Mouse (Mus musculus) thymus, postnatal 14 days (tissue): Measurements from ENCODE around the gene Ptprm.

Source experiments
- DNase-seq: peaks from one replicate; pipeline ENCODE4 v3.0.0; 2021

Ptprm gene

DNA sequence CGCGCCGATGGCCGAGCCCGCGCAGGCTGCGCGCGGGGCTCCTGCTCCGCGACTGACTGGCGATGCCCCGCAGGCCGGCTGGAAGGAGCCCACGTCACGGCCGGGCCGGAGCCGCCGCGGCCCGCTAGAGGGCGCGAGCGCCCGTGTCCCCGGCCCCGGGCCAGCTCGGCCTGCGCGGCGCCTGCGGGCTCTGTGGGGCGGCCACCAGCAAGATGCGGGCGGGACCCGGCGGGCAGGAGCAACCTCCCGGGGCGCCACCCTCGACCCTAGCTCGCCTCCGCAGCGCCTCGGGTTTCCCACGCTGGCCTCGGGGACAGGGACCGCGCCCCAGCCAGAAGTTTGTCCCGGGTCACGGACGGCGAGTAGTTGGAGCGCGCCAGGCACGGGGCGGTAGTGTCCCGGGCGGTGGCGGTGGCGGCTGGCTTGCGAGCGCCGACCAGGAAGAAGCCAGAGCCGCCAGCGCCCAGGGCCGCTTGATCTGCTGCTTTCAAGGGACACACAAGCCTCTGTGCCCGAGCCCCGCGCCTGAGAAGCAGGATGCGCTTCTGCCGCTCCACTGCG is at the start of gene Ptprm:
Gene Ptprm, minus strand, starts transcription at position 7 of the 561 bp plus-strand sequence.
- peak; percentile 46 for DNase-seq

DNA sequence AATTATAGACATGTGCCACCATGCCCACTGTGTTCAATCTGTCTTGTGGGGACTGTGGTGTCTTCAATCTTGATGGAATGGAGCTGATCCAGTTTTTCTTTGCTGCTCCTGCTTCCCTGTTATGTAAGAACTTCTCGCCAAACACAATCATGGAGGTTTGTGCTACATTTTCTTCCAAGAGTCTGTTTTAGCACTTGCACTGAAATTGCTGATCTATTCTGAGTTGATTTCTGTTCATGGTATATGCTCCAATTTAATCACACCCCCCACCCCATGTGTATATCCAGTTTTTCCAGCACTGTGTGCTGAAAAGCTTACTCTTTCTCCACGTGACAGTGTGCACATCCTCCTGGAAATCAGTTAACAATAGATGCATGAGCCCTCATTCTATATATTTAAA is 41.9 kb upstream of the Ptprm start:
- no peak for DNase-seq

DNA sequence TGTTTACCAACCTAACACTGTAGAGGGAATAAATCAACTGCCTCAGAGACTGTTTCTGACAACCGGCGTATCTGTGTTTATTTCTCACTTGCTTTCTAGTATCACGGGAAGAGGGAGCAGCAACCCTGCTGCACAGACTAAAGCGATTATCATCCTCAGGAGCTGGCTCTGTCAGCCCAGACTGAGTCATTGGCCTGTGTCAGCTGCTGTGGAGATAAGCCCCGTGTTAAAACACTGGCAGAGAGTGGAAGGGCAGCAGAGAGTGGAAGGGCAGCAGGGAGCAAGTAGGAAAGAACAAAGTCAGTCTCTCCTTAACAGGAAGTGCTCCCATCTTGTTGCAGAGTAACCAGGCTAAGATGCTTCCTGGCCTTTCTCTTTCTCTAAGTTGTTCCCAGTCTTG is 36.6 kb upstream of the Ptprm start:
- DNase-seq = no peak

DNA sequence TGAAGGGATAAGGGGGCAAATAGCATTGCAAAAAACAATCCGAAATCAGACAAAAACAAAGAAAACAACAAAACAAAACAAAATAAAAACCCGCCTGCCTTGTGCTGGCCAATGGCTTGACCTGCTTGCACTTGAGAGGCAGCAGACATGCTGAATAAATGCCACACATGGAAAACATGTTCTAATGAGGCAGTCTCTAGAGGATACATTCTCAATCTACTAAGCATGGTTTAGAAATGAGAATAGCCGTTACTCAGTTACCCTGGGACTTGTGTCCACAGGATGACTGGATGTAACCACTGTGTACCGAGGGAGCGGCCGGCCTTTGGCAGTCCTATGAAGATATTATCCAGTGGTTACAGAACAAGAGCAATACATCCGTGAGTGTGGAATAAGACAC is 33.9 kb upstream of the Ptprm start:
- no peak for DNase-seq

DNA sequence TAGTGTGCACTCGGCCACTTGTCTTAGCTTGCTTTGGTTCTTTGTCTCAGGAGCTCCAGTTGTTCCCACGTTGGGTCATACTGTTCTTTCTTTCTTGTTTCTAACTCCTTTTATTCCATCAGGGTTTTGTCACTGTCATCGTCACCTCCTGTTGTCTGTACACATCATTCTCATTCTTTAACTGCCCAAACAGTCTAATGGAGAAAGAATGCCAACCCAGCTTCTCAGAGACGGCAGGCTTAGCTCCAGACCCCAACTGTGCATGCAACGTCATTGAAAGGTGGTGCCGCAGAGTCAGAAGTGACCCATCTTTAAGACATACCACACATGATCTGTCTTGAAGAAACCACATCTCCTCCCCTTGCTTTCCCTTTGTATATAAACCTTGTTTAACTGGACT is 31.0 kb upstream of the Ptprm start:
- no peak for DNase-seq

DNA sequence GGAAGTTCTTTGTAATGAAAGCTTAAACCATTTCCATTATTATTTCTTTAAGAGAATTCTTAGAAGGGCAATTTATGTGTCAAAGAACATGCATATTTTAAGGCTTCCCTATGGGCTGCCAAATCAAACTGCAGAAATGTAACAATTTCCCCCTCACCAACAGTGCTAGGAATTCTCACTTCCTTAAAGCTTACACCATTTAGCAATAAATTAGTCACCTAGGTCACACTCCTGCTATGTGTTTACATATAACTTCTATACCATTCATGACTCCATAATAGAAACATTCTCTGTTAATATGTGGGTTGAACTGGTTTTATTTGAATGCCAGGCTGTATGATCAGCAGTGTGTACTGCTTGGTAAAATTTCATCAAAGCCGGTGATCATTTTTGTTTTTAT is 29.4 kb upstream of the Ptprm start:
- DNase-seq = no peak

DNA sequence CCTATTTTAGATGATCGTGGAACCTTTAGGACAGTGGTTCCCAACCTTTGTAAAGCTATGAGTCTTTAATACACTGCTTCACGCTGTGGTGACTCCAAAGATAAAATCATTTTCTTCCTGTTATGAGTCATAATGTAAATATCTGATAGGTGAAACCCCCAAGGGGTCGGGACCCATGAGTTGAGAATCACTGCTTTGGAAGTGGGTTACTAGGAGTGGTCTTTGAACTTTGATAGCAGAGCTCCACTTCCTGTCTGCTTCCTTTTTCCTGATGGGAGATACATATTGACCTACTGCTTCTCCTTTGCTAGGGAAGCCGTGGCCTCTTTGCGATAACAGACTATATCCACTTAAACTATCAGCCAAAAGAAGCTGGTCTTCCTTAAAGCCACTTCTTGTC is 27.4 kb upstream of the Ptprm start:
- no peak for DNase-seq

DNA sequence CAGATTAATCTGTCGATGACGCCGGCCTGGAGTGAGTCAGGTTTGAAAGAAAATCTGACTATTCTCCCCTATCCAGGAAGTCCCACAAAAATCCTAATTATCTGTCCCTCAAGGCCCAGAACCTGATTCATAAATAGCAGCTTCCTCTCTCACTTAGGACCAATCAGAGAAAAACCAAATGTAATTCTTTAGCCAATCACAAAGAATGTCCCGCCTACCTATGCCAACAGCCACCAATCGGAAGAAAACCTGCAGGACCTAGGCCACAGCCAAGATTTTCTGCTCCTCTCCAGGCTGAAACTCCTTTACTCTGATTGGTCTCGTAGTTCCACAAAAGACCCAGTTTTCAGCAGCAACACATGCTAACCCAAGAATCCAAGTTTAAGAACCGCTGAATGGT is 13.6 kb upstream of the Ptprm start:
- no peak for DNase-seq

DNA sequence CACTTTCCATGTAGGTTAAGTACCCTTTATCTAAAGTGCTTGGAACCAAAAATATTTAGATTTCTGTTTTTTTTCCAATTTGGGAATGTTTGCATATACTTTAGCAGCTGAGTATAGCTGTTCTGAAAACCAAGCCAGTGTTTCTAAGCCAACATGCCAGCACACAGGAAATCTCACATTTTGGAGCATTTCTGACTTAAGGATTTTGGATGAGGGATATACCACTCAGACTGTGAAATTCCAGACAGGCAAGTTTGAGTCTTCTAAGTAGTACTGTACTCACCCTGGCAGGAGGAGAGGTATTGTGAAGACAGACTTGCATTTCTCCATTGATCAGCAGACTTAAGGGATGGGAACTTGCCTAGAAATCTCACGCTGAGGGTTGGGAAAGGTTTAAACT is 10.2 kb upstream of the Ptprm start:
- no peak for DNase-seq

DNA sequence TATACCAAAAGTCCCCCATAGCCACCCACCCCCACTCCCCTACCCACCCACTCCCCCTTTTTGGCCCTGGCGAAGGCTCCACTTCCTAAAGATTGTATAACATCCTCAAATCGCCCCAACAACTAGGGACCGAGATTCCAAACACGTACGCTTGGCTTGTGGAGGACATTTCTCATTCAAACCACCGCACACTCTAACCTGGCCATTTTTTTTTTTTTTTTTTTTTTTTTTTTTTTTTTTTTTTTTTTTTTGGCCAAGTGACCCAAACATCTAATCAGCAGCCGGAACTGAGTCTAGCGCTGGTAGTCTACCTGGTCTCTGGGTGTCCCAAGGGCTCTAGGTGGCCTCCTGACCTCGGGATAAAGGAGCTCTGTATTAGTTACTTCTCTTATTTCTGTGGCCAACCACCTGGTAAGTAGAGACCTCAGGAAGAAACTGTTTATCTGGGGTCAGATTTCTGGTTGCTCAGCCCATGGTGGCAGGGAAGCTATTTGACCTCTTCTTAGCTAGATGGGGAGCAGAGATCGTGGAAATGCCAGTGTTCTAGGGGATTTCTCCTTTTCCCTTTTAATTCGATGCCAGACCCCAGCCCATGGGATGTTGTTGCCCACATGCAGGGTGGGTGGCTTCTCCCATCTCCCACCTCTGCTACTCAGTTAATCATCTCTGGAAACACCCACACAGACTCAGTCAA is 9.3 kb upstream of the Ptprm start:
- no peak for DNase-seq

DNA sequence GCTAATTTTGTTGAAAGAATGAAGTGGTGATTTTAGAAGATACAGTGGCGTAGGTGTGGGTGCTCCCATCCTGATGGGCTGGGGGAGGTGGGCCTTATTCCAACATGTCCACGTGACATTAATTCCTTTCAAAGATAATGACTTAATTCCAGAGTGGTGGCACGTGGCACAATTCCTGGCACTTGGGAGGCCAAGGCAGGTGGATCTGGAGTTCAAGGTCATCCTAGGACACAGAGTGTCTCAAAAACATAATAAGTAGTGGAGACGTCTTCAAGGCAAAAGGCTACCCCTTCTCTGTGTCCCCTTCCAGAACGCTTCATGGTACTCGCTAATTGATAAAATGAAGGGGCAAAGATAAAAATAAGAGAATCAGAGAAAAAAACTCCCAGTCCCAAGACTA is 7.9 kb upstream of the Ptprm start:
- no peak for DNase-seq

DNA sequence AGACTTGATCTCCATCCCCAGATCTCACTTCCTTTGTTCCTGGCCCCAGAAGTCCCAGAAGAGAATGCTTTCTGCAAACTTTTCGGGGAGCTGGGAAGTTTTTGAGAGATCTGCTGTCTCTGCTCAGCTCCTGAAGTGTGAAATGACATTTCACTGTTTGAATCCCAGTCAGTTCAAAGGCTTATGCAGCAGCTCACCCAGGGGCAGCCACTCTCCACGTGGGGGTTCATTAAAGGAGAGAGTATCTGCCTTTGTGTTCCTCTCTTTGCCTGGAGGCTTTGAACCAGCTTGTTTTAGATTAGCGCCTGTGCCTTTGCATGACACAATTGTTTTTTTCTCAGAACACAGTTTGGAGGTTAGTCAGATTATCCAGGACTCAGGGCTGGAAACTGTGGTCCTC is 6.3 kb upstream of the Ptprm start:
- no peak for DNase-seq

DNA sequence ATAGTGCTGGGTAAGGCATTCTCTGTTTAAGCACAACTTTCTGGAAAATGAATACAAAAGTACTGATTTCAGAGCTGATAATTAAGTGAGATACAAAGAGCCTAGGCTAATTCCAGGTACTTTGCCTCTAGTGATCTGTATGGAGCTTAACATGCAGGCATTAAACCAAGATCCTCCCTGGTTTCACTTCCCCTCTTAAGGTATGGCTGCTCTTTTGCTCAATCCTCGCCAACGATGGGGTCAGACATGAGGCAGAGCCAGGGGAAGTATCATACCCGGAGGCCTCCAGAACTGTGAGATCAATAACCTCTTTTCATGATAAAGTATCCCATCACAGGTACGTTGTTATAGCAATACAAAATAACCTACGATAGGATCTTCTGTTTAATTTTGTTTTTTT is 5.3 kb upstream of the Ptprm start:
- no peak for DNase-seq

DNA sequence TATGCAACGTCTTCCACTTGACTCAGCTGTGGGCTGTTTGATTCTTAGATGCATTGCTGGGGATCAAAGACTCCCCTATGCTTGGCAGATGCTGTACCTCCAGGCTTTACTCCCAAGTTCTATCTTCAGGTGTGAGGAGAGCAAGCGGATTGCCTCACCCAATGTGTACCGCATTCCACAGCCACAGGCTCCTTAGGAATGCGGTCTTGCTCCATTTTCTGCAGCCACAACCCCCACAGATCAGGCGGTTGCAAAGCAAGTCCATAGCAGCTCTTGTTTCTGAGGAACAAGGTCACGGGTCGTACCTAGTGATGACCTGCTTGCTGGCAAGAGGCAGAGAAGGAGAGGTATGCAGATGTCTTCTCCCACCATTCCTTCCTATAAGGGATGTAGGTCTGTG is 4.3 kb upstream of the Ptprm start:
- no peak for DNase-seq

DNA sequence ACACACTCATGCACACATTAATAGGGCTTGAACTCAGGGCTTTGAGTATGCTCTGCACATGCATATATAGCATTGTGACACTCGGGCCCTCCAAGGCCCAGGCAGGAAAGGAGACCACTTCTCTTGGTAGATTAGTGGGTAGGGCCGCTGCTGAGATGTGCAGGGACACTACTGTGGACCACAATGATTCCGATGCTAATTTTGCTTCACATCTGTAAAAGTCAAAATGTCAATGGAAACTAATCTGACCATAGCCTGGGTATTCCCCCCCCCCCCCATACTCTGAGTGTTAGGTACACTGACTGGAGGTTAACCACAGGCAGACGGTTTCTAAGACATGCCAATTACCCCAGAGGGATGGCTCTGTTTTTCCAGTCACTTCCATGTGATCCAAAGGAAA is 2.9 kb upstream of the Ptprm start:
- no peak for DNase-seq

DNA sequence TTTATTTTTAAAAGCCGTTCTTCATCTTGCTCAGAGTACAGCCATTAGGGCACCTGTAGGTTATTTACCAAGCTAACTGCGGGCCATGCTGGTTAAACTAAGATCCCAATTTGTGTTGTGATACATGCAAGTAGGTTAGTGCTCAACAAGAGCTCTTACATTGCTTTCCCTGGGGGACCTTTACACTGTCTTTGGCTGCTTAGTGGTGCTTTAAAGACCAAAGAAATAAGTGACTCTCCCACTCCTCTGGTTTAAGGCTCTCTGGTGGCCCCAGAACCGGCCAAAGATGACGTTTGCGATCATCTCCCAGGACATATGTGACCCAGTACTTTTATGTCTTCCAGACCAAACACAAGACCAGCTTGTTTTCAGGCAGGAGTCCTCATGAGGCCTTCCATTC is 994 bp upstream of the Ptprm start:
- DNase-seq = no peak

DNA sequence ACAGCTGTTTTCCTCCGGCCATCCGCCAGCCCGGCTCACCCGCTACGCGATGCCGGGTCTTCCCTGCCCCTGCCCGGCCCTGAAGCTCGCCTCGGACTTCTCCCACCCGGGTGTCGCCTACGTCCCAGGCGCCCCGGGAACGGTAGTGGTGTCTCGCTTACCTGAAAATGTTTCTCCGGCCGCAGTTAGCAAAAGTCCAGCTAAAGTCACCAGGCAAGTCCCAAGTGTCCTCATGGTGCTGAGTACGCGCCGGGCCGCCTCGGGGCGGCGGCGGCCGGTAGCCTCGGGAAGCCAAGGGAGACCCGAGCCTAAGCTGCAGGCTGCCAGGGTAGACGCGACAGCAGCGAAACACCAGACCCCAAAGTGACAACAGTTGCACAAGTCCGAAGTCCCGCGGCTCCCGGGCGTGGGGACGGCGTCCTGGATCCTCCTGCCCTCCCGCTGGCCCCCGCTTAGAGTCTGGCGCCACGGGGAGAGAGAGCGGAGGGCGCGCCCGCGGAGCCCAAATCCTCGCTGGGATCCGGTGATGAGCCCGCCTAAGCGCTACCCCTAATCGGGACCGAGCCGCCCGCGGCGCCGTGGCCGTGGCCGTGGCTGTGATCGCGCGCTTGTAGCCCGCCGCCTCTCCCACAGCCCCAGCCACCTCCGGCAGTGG is 334 bp downstream of the Ptprm start:
- no peak for DNase-seq

DNA sequence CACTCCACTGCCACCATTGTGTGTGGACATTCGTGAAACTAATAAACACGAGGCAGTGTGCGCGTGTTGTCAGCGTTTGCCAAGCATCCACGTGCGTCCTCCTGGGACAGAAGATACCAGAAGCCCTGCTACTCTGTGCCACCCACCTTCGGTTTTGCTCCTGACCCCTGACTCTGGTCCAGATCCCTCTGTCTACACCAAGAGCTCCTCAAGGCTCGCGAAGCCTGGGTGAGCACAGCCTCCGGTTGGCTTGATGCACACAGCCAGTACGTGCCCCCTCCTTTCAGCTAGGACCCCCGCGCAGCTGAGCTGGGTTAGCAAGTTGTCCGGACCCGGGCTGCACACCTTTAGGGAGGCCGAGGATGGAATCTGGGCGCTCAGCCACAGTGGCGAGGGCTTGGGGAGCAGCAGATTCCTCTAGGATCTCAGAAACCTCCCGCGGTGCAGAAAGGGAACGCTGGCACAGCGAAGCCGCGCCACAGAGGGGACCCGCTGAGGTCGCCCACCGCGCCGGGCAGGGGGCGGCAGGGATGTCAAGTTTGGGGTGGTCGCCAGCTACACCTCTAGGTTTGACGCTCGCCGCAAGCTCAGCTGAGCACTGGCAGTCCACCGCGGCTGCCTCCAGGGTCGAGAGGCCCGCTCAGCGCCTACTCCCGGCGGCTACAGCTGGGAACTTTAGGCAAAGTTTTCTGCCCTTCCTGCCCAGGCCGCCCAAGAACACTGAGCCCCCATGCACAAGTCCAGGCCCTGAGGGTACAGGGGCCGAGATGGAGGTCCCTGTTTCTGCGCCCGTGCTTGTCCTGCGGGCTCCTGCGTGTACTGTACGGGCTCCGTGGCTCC is 1.1 kb downstream of the Ptprm start:
- DNase-seq = peak; percentile 3

DNA sequence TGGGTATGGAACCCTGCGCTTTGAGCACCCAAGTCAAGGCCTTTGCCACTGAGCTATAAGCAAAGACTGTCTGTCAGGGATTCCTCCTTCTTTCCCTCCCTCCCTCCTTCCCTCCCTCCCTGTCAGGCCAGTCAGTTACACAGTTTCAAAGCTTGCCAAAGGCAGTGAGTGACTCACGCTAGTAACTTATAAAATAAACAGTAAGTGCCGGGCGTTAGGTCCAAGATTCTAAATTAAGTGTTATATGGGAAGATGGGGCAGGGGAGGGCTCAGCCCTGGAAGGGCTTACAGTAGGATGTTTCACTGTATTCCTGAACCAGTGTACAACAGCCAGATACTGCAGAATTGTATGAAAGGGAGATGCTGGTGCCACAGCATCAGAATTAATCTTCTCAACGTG is 2.8 kb downstream of the Ptprm start:
- DNase-seq = no peak

DNA sequence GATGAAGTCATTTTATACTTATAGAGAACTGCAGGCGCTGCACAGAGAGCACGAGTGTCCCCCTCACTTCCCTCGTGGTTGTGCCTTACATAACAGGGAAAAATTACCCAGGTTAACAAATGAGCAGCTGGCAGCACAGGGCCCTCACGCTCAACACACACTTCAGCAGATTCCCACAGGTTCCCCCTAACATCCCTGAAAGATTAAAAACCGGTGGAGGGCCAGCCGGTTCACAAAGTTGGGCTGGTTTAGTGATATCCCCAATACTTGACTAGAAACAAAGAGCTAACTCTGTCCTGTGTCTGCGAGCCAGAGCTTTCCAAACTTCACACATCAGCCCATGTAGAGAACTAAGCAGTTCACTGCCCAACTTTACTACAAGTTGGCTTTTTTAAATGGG is 3.7 kb downstream of the Ptprm start:
- DNase-seq = no peak

DNA sequence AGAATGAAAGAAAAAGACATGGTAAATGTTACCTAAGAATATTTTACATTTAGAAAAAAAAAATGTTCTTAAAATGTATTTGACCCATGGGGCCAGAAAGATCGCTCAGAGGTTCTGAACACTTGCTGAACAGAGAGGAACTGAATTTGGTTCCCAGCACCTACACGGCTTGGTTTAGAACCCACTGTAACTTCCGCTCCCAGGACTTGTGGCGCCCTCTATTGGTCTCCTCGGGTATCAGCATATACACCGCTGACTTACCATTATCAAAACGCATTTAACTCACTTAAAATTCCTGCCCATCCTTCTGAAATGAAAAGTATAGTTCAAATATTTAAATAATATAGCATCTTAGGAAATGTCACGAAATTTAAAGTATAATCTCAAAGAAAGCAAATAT is 4.7 kb downstream of the Ptprm start:
- no peak for DNase-seq

DNA sequence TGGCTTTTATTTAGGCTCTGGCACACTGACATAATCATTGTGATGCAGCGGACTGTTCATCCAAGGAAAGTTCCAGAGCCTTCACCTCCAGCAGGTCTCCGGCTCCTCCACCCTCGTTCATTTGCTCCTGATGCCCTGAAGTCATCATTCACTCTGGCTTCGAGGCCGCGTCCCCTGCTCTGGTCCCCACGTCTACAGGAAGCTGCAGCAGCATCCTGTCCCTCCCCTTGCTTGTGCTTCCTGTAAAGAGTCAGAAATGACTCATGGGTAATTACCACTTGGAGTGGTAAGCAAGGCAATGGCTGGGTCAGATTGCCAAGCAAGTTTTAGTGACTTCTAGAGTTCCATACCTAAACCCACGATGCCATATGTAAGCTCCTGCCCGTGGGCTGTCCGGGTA is 7.3 kb downstream of the Ptprm start:
- DNase-seq = no peak

DNA sequence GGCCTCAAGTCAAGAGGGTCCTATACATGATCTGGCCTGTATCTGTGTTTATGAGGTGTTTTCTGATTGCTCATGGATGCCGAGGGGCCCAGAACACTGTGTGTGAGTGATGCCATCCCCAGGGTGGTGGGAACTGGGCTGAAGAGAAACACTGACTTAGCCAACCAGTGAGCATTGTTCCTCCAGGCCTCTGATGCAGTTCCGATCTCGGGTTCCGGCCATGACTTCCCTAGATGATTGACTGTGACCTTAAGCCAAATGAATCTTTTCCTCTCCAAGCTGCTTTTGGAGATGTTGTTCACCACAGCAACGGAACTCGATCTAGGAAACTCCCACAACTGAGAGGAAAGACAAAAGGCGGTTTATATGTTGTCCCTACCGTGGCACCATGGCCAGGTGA is 9.1 kb downstream of the Ptprm start:
- no peak for DNase-seq

DNA sequence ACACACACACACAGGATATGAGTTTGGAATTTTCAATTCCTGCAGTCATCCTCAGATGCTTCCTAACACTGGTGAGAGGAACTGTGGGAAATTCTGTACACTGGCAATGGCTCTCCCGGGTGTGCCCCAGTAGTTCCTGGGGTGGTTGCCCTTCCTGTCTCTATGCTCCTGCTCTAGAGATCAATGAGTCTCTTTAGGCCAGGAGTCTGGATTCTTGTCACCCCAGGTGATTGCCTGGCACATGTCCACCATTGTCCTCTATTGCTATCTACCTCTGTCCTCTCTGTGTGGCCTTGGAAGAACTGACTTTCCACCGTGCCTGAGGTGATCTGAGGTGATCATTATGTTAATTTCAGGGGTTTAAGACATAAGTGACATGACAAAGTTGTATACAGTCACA is 10.8 kb downstream of the Ptprm start:
- no peak for DNase-seq
